Mouse (Mus musculus) cortical plate, adult 2 months (tissue): ENCODE results near the gene Gtf2ird2.
A peak's percentile ranks its signal among the peaks of the same experiment; 100 is the strongest.

Source experiments
- CTCF ChIP-seq: fragments of 200-500 bp; IDR thresholded peaks from 2 replicates; pipeline ENCODE4 v1.5.1; 2011; ENCODE audit warnings: mild to moderate bottlenecking, control low read depth, low read length; ENCODE audit not compliant: insufficient read depth; ENCODE audit errors: extremely low read depth
- POLR2A ChIP-seq: fragments of 200-500 bp; IDR thresholded peaks from 2 replicates; pipeline ENCODE4 v1.6.1; 2011; ENCODE audit warnings: mild to moderate bottlenecking, low read length, control low read depth; ENCODE audit not compliant: insufficient read depth; ENCODE audit errors: extremely low read depth

DNA sequence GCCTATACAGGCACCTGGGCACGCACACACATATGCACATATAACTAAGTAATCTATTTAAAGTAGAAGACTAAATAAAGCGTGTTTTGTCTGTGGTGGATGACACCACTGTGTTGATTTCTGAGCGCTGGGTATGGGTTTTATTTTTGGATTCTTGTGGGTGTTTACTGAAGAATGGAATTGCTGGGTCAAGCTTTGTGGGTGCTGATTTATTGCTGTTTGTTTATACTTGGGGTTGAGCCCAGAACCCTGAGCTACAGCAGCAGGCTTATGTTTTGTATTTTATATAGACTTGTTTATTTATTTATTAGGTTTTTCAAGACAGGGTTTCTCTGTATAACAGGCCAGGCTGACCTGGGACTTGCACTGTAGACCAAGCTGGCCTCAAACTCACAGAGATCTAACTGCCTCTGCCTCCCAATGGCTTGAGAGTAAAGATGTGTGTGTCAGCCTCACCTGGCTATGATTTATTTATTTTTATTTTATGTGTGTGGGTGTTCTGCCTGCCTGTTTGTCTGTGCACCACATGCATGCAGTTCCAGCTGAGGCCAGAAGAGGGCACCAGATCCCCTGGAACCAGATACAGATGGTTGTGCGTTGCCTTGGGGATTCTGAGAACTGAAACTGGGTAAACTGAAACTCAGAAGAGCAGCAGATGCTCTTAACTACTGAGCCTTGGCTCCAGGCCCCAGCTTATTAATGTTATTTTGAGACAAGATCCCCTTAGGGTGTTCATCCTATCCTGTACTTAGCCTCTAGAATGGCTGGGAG is 3.3 kb downstream of the Gtf2ird2 start:
- TF ChIP-seq CTCF (peak; percentile 83), POLR2A (no peak)
